Mouse (Mus musculus): ENCODE data around the gene Cntn2.
A peak's percentile ranks its signal among the peaks of the same experiment; 100 is the strongest.

Cntn2 gene

DNA sequence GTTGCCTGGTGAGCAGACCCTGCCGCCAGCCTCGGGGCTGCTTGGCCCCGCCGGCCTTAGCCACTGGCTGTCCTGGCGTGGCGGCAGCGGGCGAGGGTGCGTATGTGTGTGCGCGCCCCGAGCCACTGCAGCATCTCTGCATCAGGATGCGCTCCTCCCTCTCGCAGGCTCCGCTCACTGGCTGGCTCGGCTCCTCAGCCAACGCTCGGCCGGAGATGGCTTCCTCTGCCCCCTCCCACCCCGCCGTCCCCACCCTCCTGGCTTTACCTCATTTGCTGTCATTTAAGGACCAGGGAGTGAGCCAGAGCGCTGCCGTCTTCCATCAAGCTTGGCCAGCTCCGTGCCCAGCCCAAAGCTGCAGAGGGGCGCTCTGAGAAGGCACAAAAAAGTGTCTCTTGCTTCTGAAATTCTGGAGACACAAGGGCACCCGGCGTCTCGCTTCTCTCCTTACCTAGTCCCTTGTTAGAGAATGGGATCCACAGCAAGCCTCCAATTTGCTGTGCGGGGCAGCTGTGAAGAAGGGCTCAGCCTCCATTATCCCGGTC is at the start of gene Cntn2:
TSS of gene Cntn2 (minus strand) at position 495 of the 545 bp plus-strand sequence.
- DNase-seq, result peak; percentile 89

DNA sequence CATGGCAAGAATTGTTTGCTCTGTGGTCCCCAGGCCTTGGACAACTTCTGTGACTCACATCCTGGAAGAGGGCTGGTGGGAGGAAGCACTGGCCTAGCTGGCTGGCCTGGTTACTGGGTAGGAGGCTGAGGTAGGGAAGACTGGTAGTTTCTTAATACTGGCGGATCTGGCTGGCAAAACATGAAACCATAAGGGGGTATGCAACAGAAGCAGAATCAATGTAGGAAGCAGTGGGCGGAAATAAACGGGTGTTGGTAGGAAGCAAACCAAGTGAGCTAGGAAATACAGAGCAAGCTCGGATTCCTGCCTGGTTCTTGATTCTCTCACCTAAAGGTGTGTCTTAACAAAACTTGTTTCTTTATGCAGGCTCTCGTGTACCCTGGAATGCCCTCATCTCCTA is 49.1 kb upstream of the Cntn2 start:
- DNase-seq, result peak; percentile 41

DNA sequence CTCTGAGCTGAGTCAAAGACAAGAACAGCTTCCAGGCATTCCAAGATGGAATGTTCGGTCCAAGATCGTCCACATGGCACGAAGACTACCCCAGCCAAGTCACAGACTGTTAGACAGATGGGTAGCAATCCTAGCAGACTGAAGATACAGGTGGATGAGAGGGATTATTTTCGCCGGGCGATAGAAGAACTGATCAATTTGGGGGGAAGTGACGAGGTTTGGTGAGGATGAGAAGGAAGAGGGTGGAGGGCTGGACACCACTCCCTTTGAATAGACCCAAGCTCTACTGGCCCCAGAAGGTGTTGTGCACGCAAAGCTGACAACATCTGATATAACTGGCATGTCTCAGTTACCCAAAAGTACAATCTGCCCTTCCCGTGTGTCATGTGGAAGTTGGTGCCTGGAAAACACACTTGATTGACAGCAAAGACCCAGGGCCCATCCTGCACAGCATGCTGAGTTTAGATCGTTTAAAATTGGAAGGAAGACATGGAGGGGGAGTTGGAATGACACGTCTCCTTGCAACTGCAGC is 48.4 kb upstream of the Cntn2 start:
- DNase-seq, result peak; percentile 44

DNA sequence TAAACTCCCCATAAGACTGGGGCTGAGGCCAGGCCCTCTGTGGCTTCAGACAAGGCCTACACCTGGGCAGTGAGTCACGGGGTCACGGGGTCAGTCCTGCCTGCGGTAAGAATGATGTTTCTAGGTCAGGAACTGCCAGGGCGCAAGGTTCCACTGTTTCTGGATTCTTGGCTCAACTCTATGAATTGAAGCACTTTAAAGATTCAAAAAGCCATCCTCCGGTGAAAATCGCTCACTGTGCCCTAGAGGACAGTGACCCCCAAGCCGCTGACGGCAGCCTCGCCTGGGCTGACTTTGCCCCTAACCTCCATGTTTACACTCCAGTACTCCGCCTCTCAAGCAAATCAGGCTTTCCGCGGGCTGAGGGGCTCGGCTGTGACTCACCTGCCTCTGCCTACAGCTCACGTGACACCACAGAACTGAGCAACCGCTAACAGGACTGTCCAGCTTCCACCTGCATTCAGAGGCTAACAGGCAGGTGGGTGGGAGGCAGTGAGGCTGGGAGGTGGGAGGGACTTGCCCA is 43.7 kb upstream of the Cntn2 start:
- peak; percentile 31 for DNase-seq

DNA sequence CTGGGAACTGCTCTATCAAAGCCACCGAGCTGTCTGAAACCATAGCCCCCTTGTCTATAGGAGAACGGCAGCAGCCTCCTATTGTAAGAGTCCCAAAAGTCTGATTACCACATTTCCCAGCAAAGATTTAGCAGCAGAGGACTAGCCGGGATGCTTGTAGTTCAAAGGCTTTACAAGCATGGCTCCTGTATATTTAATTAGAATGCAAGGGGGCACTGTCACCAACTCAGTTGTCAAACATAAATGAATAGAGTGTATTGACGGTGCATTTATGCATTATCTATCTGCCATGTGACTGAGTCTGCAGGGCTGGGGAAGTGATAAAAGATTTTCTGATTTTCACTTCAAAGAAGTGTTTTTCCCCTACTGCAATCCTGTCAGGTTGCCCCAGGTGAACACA is 42.3 kb upstream of the Cntn2 start:
- no peak for DNase-seq

DNA sequence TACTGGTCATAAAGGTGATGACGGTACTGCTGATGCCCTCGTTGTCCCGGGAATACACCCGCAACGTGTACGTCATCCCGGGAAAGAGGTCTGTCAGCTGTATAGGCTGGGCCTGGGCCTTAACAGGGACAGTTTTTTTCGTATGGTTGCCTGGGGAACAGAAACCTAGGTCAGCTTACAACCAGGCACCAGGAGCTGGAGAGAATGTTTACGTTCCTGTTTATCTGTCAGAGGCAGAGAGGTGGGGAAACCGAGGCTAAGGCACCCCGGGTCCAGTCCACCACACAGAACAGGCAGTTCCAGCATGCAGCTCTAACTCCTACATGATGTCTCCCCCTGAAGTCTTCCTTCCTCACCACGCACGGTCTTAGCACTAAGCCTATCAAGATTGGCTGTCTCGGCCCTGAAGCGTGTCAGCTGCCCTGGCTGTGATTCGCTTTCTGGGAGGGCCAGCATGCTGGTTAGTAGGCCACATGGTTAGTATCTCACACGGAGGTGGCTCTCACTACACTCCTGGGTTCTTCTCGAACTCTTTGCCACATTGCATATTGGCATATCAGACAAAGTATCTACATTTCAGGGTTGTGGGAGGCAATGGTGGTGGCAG is 40.0 kb upstream of the Cntn2 start:
- no peak for DNase-seq

DNA sequence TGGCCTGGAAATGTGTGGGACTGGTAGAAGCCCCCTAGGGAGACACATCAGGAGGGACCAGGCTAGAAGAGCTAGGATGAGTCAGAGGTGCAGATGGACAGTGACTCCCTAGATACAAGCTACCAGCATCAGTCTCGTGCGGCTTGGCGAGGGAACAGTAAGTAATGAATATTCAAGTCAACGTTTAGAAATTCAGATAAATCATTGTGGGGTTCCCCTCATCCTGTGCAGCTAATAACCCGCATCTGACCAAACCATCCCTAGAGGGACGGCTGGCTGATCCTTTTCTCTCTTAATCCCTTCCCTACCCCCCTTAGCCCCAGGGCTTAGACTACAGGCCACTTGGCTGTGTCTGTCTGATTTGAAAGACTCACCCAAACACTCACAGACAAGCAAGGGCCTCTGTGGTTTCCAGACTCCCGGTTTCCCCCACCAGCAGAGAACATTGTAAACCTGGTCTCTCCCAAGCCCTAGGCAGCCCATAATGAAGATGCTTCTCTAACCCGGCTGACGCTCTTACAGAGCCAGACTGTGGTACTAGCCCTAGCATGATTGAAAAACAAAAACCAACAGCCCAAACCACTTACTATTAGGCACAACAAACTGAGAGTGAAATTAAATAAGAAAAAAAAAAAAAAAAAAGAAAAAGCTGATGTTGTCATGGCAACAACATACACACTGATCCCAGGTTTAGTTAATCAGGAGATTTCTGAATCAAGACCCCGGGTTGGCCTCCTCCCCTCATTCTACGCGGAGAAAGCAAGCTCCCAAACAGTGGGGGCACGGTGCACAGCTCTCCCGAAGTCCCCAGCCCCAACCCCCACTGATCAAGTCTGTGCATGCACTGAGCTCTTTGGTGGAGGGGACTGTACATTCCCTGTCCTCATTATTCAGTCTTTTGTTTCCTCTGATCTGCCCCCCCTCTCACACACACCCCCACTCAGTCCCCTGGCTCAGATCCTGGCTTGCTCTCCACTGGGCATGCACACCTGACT is 39.1 kb upstream of the Cntn2 start:
- DNase-seq, result no peak

DNA sequence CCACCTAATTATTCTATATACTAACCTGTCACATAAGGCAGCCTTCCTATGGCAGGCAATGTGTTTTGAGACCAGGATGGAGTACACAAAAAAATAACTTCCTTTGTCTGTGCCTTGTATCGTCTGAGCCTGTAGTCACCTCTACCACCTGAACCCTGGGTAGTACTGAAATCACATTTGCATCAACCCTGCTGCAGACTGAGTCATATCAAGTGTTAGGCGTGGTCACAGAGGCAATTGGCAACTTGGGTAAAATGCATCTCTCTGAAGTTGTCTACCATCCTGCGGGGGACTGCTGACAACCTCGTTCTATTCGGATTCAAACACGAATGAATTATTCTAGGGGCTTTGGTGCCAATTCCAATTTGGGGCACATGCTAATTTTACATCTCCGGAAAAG is 37.0 kb upstream of the Cntn2 start:
- no peak for DNase-seq

DNA sequence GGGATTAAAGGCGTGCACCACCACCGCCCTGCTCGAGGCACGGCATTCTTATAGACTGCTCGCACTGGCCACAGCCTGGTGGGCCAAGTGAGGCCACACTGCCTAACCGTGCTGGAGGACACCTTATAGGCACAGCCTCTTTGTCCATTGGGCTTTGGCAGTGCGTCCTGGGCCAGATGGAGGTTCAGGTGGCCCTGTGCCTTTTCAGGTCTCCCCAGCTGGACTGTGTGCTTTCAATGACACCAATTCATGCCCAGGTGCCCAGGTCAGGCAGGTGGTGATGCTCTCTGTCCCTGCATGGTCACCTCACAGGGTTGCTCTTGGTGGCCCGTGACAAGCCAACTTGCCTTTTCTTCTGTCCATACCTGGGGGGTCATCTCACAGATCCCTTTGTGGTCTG is 33.8 kb upstream of the Cntn2 start:
- no peak for DNase-seq

DNA sequence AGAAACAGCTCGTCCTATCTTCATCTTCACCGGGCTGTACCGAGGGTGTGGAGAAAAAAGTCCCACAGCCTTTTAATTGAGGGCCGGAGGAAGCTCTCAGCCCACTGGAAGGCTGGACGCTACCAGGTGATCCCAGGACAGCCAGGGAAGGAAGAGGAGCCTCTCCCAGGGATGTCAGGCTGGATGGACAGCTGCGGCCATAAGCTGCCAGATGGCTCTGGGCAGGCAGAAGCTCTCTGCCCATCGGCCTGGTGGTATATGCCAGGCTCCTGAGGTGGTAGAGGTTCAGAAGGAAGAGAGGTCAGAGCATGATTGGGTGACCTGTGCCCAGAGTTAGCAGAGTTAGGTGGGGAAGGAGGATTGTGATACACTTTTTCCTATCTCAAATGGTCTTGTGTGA is 29.8 kb upstream of the Cntn2 start:
- no peak for DNase-seq

DNA sequence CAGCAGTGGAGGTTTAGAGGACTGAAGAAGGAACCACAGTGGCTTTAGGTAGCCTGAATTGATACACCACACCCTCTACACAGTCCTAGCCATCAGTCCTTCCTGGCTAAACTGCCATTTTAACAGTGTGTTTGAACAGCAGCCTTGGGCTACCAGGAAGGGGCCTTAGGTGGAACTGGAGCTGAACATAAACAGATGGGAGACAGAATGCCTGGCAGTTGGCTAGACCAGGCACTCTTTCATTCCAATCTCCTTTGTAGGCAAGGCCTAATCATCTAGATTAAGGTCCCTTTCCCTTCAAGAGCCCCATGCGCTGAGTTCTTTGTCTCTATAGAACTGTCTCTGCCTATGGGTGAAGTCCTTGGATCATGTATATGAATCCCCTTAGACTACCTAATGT is 28.6 kb upstream of the Cntn2 start:
- DNase-seq, result no peak

DNA sequence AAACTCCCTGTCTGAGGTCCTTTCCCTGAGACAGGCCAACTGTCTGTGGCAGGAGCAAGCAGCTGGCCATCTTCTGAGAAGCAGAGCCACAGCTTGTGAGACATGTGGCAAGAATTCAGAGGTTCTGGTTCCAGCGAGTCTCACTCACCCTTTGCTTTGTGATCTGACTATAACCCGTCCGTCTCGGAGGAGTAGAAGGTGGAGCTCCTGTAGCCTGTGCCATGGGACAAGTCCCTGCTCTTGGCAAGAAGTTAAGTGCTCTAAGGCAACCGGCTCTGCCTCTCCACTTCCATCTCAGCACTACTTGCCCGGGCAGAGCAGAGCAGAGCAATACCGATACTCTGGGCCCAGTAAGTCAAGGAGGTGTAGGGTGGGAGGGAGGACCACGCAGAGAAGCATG is 27.9 kb upstream of the Cntn2 start:
- no peak for DNase-seq

DNA sequence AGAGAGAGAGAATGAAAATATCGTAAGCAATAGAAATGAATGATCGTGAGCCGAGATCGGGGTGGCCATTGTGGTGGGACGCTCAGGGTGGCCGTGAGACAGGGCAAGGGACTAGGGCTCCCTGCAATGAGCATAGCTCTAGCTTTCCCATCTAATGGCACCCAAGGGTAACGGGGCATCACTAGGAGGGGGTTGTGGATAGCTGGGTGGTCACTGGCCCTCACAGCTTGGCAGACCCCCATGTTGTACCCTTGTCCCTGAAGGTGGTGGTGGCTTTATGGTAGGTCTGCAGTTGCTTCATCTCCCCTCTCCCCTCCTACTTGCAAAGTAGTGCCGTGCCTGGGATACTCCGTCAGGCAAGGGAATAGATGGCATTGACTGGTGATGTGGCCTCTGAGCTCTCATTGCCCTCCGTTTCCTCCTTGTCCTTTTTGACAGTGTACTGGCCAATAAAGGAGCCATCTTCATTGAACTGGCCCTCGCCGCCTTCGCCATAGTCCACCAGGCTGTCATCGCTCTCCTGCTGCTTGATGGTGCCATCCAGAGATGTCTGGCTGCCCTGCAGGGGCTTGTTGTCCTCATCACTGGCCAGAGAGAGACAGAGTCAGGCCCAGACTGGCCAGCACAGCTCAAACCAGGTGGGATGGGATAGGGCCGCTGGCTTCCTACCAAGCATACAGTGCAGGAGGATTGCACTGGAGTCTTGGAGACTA is 27.2 kb upstream of the Cntn2 start:
- no peak for DNase-seq

DNA sequence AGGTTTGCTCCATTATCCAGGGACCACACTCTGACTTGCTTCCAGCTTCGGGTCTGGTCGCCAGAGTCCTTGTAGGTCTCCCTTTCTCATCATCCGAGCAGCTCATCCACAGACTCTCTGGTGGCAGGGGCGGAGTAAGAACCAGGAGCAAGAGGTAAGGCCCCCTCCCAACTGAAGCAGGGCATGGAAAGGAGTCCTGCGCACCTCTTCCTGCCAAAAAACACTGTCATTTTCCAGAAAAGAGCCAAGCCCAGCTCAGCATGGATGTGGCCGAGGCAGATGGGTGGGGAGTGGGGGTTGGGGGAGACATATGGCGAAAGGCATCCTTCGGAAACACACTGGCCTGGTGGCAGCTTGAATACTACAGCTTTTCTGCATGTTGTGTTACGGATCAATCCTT is 26.5 kb upstream of the Cntn2 start:
- DNase-seq, result no peak

DNA sequence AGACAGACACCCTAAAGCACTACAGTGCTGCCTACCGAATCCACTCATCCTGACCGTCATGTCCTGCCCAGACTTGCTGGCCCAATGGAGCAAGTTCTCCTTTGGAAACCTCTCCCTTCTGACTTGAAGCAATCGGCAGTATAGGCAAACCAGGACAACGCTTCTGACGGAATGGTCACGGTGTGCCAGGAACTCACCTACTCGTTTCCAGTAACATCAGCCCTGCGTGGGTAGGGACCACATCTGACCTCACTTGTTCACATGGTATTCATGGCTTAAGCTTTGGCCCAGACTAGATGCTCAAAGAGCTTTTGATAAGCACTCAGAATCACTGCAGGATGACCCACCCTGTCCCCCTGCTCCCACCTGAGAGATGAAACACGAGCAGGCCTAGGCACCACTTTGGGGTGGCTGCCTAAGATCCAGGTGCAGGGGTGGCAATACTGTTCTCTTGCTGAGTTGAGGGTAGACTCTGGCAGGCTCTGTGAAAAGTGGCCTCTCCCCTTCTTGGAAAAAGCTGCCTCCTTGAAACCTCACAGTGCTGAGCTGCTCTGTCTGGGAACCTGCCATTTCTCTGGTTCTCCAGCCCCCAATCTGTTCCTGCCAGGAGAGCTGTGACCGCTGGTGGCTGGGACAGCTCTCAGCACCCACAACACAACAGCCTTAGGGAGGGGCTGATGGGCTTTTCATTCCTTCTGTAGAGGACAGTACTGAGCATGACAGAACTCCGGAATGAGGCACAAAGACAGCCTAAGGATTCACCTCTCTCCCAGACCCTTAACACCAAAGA is 24.5 kb upstream of the Cntn2 start:
- DNase-seq, result peak; percentile 41

DNA sequence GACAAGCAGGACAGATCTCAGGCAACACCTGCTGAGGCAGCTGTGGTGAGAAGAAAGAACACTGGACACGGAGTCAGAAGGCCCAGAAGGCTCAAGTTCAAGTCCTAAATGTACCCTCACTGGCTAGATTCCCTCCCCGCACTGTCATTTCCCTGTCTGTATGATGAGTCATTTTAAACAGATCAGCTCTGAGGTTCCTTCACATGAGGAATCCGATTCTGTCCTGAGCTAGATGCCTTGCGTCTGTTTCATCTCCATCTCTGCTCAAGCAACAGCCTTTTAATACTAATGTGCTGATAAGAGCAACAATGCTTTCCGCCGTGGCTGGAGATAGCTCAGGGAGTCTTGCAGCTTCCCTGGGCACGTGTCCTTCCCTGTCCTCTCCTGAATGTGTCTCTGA is 22.7 kb upstream of the Cntn2 start:
- no peak for DNase-seq

DNA sequence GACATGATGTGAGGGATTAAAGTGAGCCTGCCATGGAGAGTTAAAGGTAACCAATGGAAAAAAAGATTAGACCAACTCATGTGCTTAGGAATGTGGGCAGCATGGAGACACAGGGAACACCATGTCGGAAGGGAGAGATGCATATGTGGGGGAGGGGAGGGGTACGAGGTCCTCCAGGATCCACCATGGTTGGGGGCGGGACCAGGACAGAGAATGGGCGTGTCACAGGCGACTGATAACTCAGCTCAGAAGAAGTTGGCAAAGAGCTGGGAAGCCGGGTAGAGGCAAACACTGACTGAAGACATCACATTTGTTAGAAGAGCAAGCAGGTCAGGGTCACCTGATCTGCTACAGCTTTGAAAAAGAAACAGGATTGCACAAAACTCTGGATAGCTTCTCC is 21.9 kb upstream of the Cntn2 start:
- DNase-seq, result no peak

DNA sequence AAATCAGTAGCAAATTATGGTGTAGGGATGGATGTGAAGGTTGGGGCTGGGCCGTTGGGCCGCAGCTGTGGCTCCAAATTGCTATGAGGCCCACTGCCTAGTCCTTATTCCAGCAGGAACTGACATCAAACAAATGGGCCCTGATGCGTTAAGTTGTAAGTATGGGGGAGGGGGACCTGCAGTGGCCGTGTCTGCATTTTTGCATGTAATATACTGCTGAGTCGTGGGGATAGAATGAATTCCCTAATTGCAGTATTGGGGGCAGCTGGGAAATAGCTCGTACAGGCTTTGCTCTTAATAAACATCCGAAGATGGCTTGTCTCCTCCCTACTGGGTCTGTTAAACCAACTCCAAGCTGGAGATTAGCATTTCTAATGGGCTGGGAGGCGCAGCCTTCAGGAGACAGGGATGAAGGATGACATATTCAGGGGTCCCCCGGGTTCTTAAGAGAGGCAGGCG is 19.3 kb upstream of the Cntn2 start:
- DNase-seq, result no peak

DNA sequence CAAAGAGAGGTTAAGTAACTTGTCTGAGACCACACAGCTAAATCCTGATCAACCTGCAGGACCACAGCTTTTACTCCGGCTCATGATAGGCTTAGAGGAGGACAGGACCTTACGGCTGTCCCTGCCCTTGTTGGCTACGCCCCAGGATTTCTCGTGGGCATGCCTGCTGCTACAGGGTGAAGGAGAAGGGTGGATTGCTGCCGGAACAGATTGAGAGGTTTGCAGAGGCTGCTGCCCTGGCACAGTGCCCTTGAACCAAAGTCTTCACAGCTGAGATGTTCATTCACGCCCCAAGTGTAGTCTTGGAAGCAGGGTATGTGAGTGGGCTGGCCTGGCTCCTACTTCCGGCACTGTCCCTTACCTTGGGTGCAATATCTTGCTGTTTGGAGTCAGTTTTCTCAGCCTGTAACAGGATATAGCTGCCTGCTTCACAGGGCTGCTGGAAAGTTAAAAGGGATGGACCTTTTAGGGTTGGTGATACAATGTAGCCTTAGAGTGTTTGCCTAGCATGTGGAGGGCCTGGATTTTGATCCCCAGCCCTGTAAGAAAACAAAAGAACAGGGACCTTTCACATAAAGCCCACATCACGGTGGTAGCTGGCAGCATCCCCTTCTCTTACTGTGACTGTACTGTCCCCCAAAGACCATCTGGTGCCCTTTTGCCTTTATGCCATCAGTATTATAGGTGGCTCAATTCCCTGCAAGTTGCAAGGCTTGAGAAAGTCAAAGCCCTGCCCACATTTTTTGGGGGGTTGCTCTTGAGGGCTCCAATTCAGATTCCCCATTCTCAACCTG is 18.0 kb upstream of the Cntn2 start:
- no peak for DNase-seq

DNA sequence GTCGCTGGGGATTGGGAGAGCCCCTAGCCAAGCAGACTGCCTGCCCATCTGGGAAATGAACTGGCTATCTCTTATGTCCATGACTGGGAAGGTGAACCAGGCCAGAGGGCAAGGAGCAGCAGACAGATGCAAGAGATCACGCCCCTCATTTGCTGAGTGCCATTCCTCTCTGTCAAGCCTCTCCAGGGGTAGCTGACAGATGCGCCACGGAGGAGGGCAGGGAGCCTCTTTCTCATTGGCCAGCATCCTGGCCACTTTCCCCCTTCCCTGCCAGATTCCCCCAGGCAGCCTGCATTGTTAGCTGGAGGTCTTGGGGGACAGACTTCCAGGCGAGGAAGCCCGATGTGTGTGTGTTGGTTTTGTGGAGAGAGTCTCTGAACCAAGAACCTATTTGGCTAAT is 16.0 kb upstream of the Cntn2 start:
- no peak for DNase-seq
